Mouse (Mus musculus): ENCODE measurements around the gene Bola2. TPM values are rescaled to one million over a fixed set of nuclear protein-coding genes. Genes with fewer than 3 reads are reported as not detected.

The Bola2 gene
- polyA plus RNA-seq, 1 experiment from 2014 or later = 102 TPM

GRCm38 (mm10) chr7:126740132-126740735 lies 45.0 kb downstream of the Bola2 start:
- ChIA-PET POLR2A (no interaction called here), CTCF (no interaction called here)
- TF ChIP-seq CTCF (IDR thresholded peaks at IDR 0.05) = no peak
- in situ Hi-C loops (cut with MboI; ENCODE audit: low pct_unique_long_range_greater_than_20kb) = no loop called here
- ATAC-seq (no peak), DNase-seq (ENCODE audit: low read depth, low spot score) (no peak)
- H3K27me3 ChIP-seq = no peaks in the 10 kb centered on the region

GRCm38 (mm10) chr7:126740977-126741376 lies 45.8 kb downstream of the Bola2 start:
- ChIA-PET CTCF (interaction anchor here (0.6 kb wide), 1 partner anchor 47 kb away, joined by 3 read pairs; no protein-coding TSS in a partner anchor), POLR2A (no interaction called here)
- no peaks in the 10 kb centered on the region for H3K27me3 ChIP-seq
- ATAC-seq (no peak), DNase-seq (ENCODE audit: low read depth, low spot score) (no peak)
- in situ Hi-C loops (cut with MboI; ENCODE audit: low pct_unique_long_range_greater_than_20kb) = no loop called here
- TF ChIP-seq CTCF (IDR thresholded peaks at IDR 0.05) = no peak

GRCm38 (mm10) chr7:126741452-126741851 lies 46.3 kb downstream of the Bola2 start:
- CTCF ChIA-PET = interaction anchor here (0.6 to 1.4 kb wide), 2 partner anchors 10 to 47 kb away, joined by 3 read pairs; no protein-coding TSS in a partner anchor
- in situ Hi-C loops (cut with MboI; ENCODE audit: low pct_unique_long_range_greater_than_20kb) = no loop called here
- no peak for TF ChIP-seq CTCF (IDR thresholded peaks at IDR 0.05)
- ATAC-seq = no peak
- H3K27me3 ChIP-seq = no peaks in the 10 kb centered on the region
- POLR2A ChIA-PET = no interaction called here
- no peak for DNase-seq (ENCODE audit: low read depth, low spot score)

- H3K27me3 ChIP-seq = no peaks in the 10 kb centered on the region
- ChIA-PET POLR2A (no interaction called here), CTCF (interaction anchor here (1.4 kb wide), 1 partner anchor 9 kb away, joined by 3 read pairs; no protein-coding TSS in a partner anchor)
- ATAC-seq (no peak), DNase-seq (ENCODE audit: low read depth, low spot score) (no peak)
- TF ChIP-seq CTCF (IDR thresholded peaks at IDR 0.05) = no peak
- in situ Hi-C loops (cut with MboI; ENCODE audit: low pct_unique_long_range_greater_than_20kb) = no loop called here
Measured at GRCm38 (mm10) chr7:126741964-126742482, 46.8 kb downstream of the Bola2 start.

GRCm38 (mm10) chr7:126746066-126746465 lies 50.9 kb downstream of the Bola2 start:
- no peak for ATAC-seq
- DNase-seq (ENCODE audit: low read depth, low spot score) = no peak
- H3K27me3 ChIP-seq = no peaks in the 10 kb centered on the region
- TF ChIP-seq CTCF (IDR thresholded peaks at IDR 0.05) = no peak
- ChIA-PET CTCF (no interaction called here), POLR2A (no interaction called here)
- in situ Hi-C loops (cut with MboI; ENCODE audit: low pct_unique_long_range_greater_than_20kb) = no loop called here

GRCm38 (mm10) chr7:126746798-126747197 lies 51.6 kb downstream of the Bola2 start:
- in situ Hi-C loops (cut with MboI; ENCODE audit: low pct_unique_long_range_greater_than_20kb) = no loop called here
- ATAC-seq (no peak), DNase-seq (ENCODE audit: low read depth, low spot score) (no peak)
- TF ChIP-seq CTCF (IDR thresholded peaks at IDR 0.05) = no peak
- ChIA-PET CTCF (no interaction called here), POLR2A (no interaction called here)
- no peaks in the 10 kb centered on the region for H3K27me3 ChIP-seq

GRCm38 (mm10) chr7:126748824-126749223 lies 53.6 kb downstream of the Bola2 start:
- no peaks in the 10 kb centered on the region for H3K27me3 ChIP-seq
- no peak for ATAC-seq
- CTCF ChIA-PET = no interaction called here
- POLR2A ChIA-PET = interaction anchor here (0.6 kb wide), 1 partner anchor 20 kb away, joined by 3 read pairs; no protein-coding TSS in a partner anchor
- no peak for DNase-seq (ENCODE audit: low read depth, low spot score)
- in situ Hi-C loops (cut with MboI; ENCODE audit: low pct_unique_long_range_greater_than_20kb) = no loop called here
- no peak for TF ChIP-seq CTCF (IDR thresholded peaks at IDR 0.05)

Other genes with a start within 250 kb of the Bola2 start
- 0.10 TPM for gene Atp2a1, start 232.3 kb upstream of the Bola2 start, polyA plus RNA-seq (2021)
- 64.4 TPM for gene Sh2b1, start 220.0 kb upstream of the Bola2 start, polyA plus RNA-seq (2021)
- 159 TPM for gene Tufm, start 208.0 kb upstream of the Bola2 start, polyA plus RNA-seq (2021)
- 113 TPM for gene Atxn2l, start 192.0 kb upstream of the Bola2 start, polyA plus RNA-seq (2021)
- 322 TPM for gene Eif3c, start 129.0 kb upstream of the Bola2 start, polyA plus RNA-seq (2021)
- gene Apobr, start 110.5 kb upstream of the Bola2 start, polyA plus RNA-seq (2021) = 0.94 TPM
- gene Cln3, start 109.6 kb upstream of the Bola2 start, polyA plus RNA-seq (2021) = 2.6 TPM
- gene Il27, start 100.5 kb upstream of the Bola2 start, polyA plus RNA-seq (2021) = 0.68 TPM
- gene Nupr1, start 64.5 kb upstream of the Bola2 start, polyA plus RNA-seq (2021) = 138 TPM
- 21.1 TPM for gene Sgf29, start 46.1 kb upstream of the Bola2 start, polyA plus RNA-seq (2021)
- 0.62 TPM for gene Sult1a1, start 19.0 kb upstream of the Bola2 start, polyA plus RNA-seq (2021)
- 14.8 TPM for gene Slx1b, start 383 bp downstream of the Bola2 start, polyA plus RNA-seq (2021)
- 1.3 TPM for gene Coro1a, start 12.4 kb downstream of the Bola2 start, polyA plus RNA-seq (2021)
- gene Mapk3, start 64.2 kb downstream of the Bola2 start, polyA plus RNA-seq (2021) = 122 TPM
- gene Gdpd3, start 70.9 kb downstream of the Bola2 start, polyA plus RNA-seq (2021) = 3.0 TPM
- gene Ypel3, start 81.6 kb downstream of the Bola2 start, polyA plus RNA-seq (2021) = 109 TPM
- gene Tbx6, start 86.1 kb downstream of the Bola2 start, polyA plus RNA-seq (2021) = 0.49 TPM
- gene Ppp4c, start 97.1 kb downstream of the Bola2 start, polyA plus RNA-seq (2021) = 94.3 TPM
- gene Fam57b, start 102.3 kb downstream of the Bola2 start, polyA plus RNA-seq (2021) = 1.3 TPM
- not detected for gene 4930451I11Rik, start 136.2 kb downstream of the Bola2 start, polyA plus RNA-seq (2021)
- gene Doc2a, start 152.0 kb downstream of the Bola2 start, polyA plus RNA-seq (2021) = not detected
- gene Hirip3, start 166.6 kb downstream of the Bola2 start, polyA plus RNA-seq (2021) = 58.5 TPM
- 67.7 TPM for gene Ino80e, start 167.0 kb downstream of the Bola2 start, polyA plus RNA-seq (2021)
- 66.0 TPM for gene Taok2, start 189.3 kb downstream of the Bola2 start, polyA plus RNA-seq (2021)
- gene Tmem219, start 227.5 kb downstream of the Bola2 start, polyA plus RNA-seq (2021) = 48.0 TPM
- 14.0 TPM for gene Kctd13, start 233.5 kb downstream of the Bola2 start, polyA plus RNA-seq (2021)